Mouse (Mus musculus) heart, postnatal 4 days (tissue): Measurements from ENCODE around the gene Med8. TPM values are rescaled to one million over a fixed set of nuclear protein-coding genes. Genes with fewer than 3 reads are reported as not detected.

ENCODE experiments used
- DNase-seq: peaks from one replicate; pipeline ENCODE4 v3.0.0; 2021
- total RNA-seq, 2 experiments: library from RNA; stranded (reverse); gene quantifications; 2 replicates each; pipeline ENCODE4 v1.2.3; 2021

Gene Med8
- total RNA-seq, 2 experiments from 2014 or later, result 60.2 to 60.5 TPM

DNA sequence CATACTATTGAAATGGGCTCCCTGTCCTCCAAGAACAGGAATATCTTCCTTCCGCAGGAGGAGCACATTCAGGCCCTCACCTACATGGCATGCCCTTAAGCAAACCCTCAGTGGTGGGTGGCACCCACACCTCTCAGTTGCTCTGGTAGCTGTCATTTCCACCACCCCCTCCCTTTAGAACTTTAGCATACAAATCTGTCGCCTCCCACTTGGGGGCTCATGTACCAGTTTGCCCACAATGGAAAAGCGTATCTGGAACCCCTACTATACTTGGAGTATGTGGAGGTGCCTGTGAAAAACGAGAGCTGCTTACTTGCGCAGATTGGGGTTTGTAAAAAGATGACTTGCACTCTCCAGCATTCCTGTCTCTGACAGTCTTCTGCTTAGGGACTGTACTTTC is 7.2 kb downstream of the Med8 start:
- no peak for DNase-seq

DNA sequence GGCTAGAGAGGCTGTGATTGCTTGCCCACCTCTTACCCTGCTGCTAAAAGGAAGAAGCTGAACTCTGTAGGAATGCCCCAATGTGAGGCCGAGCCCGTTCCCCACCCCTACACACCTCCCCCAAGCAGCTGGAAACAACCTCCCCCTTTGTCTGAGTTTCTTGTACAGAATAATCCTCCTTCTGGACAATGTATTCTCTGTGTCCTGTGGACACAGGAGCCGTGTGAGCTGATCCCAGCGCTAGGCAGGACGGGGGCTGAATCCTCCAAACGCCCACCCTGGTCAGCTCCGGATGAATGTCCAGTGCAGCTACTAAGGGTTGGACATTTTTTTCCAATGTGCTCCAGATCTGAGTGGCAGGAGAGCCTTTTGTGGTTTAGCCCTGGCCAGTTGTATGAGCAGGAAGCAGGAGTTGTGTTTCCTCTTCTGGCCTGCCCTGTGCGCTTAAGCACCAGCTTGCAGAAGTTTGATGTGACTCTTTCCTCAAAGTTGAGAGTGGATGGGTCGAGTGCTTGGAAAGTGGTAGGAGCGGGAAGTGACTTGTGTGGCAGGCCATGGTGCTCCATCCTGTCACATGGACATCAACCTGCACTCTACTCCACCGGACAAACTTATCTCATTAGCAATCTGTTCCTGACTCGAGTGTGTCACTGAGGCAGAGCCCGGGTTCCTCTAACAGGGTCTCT is 8.1 kb downstream of the Med8 start:
- no peak for DNase-seq

DNA sequence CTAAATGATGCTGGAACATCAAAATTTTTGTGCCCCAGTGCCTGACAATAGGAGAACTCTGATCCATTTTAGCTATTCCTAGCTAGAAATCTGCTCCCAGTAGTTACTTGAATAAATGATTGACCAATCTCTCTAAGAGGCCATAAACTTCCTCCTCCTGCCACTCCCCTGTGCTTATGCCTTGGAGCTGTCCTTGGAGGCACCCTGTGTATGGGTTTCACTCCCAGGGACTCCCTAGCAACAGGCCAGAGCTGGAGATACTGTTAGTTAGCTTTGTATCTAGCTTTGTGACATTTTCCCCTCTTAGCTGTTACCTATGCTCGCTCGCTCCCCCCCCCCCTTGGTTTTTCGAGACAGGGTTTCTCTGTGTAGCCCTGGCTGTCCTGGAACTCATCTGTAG is 12.2 kb downstream of the Med8 start:
- no peak for DNase-seq

DNA sequence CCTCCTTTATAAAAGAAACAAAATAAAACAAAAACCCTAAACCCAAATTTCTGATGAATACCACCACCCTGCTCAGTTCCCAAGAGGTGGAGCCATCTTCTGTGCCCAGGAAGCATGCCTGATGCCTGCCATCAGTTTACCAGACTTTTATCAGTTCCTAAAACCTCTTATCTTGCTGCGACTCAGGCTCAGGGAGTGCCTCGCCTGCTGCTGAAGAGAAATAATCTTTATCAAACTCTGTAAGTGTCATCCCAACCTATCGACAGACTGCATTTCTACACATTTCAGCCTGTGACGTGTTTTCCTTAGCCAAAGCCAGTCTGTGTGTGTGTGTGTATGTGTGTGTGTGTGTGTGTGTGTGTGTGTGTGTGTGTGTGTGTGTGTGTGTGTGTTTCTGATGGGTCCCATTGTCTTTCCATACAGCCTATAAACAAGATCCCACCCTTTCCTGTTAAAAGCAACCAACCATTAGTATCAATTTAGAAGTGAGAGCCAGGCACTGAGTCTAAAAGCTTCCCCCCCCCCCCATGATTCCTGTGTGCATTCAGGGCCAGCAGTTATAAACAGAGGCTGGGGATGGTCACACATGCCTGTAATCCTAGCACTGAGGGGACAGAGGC is 15.5 kb downstream of the Med8 start:
- DNase-seq, result no peak

DNA sequence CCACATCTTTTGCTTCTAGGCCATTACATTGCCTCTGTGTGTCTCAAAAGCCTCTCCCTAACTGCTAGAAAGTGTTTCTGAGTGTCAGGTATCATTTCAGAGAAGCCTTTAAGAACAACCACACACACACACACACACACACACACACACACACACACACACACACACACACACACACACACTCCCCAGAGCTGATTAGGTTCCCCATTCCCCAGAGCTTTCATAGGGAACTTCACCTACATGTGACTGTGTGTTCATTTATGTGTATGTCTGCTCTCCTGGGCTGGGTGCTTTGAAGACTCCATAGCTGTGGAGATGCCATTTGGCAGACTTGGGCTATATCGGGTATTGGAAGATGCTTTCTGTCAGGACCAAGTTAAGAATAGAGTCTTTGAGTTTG is 16.2 kb downstream of the Med8 start:
- no peak for DNase-seq

DNA sequence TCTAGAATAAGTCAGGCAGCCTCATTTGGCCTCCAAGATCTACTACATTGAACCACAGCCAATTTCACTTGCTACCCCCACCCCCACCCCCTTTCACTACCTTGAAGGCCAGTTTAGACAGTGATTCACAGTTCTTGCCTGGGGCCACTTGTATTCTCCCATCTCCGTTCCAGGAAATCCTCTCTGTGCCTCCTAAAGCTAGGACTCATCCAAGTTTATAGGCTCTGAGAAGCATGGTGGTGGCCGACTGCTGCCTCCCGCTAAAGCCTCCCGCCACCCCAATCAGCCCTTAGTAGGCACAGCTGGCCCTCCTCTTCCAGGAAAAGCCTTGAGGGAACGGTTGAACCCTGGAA is 18.3 kb downstream of the Med8 start:
- no peak for DNase-seq

DNA sequence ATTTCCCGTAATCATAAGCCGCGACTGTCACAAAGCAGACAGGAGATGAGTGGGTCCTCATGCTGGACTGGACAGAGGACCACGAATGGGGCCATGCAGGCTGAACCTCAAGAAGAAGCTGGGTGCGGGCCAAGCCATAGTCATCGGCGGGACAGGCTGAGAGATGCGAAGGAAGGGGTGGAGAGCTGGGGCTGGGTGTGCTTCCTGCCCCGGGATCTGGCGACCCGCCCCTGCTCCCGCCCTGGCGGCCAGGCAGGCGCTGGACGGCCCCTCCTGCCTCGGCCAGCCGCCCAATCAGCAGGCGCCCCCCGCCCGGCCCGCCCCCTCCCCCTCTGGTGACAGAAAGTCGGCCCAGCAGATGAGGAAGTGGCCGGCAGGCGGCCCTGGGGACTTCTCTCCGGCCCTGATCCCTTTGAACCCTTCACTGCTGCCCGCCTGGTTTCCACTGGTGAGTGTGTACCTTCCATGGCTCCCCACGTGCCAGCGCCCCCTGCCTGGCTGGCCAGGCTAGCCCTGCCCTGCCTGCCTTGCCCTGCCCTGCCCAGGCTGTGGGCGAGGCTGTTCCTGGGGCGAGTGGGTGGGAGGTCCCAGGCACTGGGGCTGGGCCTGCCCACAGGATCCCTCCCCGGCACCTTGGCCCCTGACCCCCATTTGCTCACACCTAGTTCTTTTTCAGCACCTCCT is 18.8 kb downstream of the Med8 start, which contains the start of gene Elovl1:
Elovl1 (plus strand) TSS at position 326 of the 684 bp plus-strand sequence.
- peak; percentile 95 for DNase-seq

DNA sequence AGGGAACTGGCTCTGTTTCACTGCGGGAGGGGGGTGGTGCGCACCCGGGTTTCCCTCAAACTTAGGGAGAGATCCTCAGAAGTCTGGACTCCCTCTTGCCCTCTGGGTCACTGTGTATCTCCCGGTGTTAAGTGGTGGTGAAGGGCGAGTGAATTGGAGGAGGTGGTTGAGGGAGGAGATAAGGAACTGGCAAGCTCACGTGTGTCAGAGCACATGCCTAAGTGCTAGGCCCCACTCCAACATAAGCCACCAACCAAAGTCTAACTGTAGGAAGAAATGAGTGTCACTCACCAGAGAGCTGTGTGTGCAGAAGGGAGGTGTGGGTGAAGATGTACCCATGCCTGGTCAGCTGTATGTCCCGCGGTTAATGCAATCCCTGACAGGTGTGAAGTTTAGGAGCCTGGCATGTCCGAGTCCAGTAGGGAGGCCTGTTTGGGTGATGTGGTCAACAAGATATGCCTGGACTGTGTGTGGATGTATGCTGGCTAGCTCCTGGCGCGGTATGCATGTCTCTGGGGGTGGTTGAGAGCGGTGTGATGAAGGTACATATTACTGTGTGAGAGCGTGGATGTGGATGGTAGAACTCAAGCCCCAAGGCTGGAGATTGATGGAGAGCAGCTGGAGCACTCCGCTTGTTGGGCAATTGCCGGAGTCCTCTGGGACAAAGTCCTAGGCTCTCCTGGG is 19.5 kb downstream of the Med8 start:
- DNase-seq, result no peak

DNA sequence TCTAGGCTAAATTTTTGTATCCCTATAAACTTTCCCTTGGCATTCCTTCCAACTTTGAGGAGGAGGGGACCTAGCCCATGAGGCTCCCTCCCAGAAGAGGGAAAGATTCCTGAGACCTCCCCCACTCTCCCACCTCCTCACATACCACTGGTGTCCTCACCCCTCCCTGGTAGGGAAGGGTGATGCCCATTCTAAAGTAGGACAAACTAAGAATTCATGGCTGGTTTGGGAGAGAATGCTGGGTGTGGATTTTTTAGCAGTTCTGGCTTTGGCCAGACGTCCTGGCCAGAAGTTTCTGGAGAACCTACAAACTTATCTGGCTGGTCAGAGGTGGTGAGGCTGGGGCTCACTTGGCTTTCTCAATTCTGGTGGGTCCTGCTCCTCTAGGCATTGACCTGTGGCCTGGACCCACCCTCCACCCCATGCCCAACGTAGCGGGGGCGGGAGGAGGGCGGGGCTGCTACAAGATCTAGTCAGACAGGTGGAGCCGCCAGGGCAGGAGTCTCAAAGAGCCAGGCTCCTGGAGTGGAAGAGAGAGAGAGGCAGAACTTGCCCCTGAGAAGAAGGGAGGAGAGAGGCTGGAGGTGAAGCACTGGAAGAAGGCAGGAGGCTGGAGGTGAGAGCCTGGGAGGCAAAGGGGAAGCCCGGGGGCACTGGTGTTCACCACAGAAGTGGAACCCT is 20.2 kb downstream of the Med8 start:
- DNase-seq, result peak; percentile 20

DNA sequence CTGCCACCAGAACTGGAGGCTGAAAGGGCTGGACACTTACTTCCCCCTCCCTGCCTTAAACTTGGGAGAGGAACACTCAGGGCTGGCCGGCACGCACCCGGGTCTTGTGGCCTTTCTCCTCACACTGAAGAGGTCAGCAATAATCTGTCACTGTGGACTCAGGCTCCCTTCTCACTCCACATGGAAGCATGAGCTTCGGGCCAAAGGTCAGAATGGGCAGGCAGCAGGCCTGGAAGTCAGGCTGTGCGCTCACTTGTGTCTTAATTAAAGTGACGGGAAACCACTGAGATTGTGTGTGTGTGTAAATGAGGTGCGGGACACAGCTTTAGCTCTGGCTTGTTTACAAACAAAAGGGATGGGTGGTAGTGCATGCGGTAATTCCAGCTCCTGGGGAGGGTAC is 23.2 kb downstream of the Med8 start:
- DNase-seq, result no peak

DNA sequence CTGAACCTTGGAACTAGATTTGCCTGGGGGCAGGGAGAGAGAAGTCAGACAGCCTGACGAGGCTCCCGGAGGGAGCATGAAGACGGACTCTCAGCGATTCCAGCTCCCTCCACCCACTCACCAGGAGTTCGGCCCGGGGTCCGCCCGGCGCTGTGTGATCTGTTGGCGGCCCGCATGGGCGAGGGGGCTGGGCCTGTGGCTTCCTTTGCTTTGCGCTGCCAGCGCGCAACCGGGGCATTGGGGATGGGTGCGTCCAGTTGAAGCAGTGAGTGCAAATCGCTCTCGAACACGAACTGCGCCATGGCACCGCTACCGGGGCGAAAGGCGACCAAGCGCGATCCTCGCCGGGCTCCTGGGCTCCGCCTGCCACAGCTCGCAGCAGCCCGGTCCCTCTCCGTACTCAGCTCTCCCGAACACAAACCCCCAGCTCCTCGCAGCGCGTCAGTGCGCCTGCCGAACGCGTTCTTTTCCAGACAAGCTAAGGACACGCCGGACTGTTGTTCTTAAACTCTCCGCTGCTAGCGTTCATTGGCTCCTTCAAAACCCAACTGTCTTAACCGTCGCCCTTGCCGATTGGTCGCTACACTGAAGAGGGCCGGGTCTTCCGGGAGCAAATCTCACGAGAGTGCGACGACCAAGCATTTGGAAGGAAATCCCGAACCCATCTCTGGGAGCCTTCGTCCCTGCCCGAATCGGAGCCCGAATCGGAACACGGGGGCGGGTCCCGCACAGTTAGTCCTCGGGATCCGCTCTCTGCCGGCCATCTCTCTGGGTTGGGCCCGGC is 27.9 kb downstream of the Med8 start, which contains the start of gene Cdc20:
Cdc20 (minus strand) TSS at position 533 of the 784 bp plus-strand sequence.
- DNase-seq, result peak; percentile 93

DNA sequence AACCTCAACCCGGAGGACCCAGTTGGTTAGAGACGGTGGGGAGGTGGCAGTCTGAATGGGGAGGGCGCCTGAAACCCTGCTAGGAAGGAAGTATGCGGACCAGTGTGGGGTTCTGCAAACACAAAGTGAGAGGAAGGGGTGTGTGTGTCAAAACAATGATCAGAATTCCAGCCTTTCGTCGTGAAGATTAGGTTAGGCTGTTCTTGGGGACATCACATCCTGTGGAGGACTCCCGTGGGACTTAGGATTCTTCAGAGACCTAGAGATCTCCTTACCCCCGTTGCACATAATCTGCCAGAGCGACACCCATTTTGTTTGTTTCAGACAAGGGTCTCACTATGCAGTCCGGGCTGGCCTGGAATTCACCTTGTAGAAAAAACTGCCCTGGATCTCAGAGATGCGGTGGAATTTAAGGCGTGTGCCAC is 28.7 kb downstream of the Med8 start:
- peak; percentile 52 for DNase-seq

DNA sequence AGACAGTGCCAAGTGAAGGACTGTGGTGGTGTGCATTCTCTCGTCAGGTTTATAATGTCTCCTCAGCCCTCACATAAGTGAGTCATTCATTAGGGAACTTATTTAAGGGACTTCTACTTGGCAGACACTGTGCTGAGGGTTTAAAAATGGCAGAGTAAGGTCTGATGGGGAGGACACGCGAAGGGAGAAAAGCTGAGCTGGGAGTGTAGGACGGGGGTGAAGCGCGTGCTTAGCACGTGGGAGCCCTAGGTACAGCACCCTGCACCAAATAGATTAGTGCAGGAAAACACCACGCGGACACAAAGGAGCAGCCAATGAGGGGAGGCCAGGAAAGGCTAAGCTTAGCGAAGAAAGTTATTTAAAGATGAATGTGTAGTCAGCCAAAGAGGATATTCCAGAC is 36.0 kb downstream of the Med8 start:
- DNase-seq, result no peak

DNA sequence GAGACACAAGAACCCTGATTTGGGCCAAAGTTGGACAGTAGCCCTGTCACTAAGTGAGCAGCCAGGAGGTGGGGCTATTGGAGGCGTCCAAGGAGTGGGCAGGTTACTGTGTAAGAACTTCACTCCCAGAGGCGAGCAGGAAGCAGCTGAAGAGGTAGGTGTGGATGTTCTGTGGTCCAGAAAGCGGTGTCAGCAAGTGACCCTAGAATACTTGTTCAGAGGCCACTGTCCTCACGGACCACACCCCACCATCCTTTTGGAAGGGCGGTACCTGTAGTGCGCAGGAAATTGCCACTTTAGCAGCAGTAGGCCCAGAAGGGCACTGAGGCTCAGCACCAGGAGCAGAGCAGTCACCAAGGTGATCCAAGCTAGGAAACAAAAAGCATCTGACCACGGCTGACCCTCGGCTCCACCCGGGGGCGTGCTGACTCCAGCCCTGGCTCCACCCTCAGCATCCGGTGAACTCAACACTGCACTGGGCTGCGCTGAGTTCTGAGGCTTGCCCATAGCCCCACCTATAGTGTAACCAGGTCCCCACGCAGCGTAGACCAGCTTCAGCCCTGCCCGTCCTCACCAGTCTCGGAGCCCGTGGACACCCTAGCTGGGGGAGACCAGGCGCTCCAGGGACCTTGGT is 36.8 kb downstream of the Med8 start:
- DNase-seq, result peak; percentile 57

DNA sequence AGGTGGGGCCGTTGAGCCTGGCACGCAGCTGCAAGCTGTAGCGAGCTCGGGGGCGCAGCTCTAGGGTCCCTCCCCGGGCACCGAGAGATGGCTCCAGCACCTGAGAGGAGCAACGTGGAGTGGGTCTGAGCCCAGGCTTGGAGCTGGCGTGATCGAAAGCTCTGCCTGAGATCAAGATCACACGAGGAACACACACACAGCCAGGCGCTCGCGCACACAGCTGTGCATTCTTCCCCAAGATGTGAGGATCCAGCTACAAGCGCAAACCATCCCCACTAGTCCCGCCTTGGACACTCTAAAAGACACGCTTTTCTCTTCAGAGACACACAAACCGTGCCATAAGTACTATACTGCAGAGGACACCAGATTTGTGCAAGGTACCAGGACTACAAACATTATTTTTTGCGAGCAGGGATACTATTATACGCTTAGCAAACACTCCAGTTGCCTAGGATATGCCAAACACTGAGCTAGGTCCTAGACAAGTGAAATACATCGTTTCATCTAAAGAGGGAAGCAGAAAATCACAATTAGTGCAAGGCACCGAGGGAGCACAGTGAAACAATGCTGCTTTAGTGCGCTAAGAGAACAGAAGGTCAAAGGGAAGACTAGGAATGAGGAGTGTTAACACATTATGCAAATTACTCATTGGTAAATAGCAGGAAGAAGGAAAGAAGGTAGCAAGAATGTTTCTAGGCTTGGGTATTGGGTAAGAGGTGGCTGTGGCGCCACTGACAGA is 37.4 kb downstream of the Med8 start:
- no peak for DNase-seq

DNA sequence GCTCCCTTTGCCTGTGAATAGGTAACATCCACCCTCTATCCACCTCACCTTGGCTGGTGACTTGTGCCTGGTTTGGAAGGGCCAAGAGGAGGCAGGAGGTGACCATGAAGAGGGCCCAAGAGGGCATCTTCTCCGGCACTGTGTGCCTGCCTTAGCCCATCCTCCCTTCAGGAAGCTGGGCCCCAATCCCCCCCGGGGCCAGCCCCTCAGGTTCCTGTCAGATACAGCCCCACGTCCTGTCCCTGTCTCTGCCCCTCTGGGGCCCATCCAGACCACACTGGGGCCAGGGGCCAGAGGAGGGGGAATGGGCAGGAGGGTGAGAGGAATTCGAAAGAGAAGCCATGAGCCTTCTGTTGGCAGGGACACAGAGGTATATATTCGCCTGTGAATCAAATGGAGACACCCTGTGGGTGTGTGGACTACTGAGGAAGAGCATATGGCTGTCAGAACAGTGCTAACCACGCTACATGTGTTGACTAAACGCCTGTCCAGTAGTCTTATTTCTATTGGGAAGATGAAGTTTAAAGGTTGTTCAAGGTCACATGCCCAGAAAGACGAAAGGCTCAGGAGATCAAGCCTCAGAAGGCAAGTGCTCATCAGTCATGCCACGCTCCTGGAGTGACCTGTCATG is 48.3 kb downstream of the Med8 start, which contains the start of gene Mpl:
Mpl (minus strand) TSS at position 169 of the 631 bp plus-strand sequence.
- no peak for DNase-seq

DNA sequence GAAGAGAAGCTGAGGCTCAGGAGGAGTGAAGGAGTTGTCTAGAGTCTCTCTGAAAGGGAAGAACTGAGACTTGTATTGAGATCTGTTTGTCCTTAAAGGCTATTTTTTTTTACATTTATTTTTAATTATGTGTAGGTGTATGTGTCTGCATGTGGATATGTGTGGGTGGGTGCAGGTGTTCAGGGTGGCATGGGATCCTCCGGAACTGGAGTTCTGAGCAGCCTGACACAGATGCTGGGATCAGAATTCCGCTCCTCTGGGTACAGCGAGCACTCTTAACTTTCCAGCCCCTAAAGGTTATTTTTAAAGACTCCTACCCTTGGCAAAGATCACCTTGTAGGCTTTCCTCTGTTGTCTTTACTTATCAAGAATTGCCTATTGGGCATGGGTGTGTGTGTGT is 55.8 kb downstream of the Med8 start:
- no peak for DNase-seq
